Mouse (Mus musculus) embryonic facial prominence, embryonic 15.5 days (tissue): Measurements from ENCODE around the gene Fam184b. TPM values are rescaled to one million over a fixed set of nuclear protein-coding genes. Genes with fewer than 3 reads are reported as not detected.

ENCODE experiments used
- ATAC-seq: fragments of 200-750 bp; cut with Nextera tagmentation; 2 replicates; pipeline ENCODE4 v1.8.0; 2017; ENCODE audit warnings: low read depth, moderate TSS enrichment; ENCODE audit not compliant: insufficient number of reproducible peaks, low FRiP score, low TSS enrichment
- H3K27ac ChIP-seq: fragments of 300-500 bp; sonication (generic); replicated peaks from 2 replicates; pipeline ENCODE4 v1.5.1; 2015; ENCODE audit warnings: mild to moderate bottlenecking, inconsistent platforms
- H3K27me3 ChIP-seq: fragments of 300-500 bp; sonication (generic); 2 replicates; pipeline ENCODE4 v1.6.1; 2015; ENCODE audit warnings: inconsistent platforms
- H3K36me3 ChIP-seq: fragments of 300-500 bp; sonication (generic); 2 replicates; pipeline ENCODE4 v1.6.1; 2015; ENCODE audit warnings: mild to moderate bottlenecking, inconsistent platforms
- H3K4me1 ChIP-seq: fragments of 300-500 bp; sonication (generic); 2 replicates; pipeline ENCODE4 v1.6.1; 2015; ENCODE audit warnings: inconsistent platforms
- H3K4me2 ChIP-seq: fragments of 300-500 bp; sonication (generic); replicated peaks from 2 replicates; pipeline ENCODE4 v1.6.1; 2015; ENCODE audit warnings: mild to moderate bottlenecking, inconsistent platforms
- H3K4me3 ChIP-seq: fragments of 300-500 bp; sonication (generic); replicated peaks from 2 replicates; pipeline ENCODE4 v1.5.1; 2015; ENCODE audit warnings: mild to moderate bottlenecking, inconsistent platforms
- H3K9ac ChIP-seq: fragments of 300-500 bp; sonication (generic); 2 replicates; pipeline ENCODE4 v1.6.1; 2015; ENCODE audit warnings: inconsistent platforms
- H3K9me3 ChIP-seq: fragments of 300-500 bp; sonication (generic); replicated peaks from 2 replicates; pipeline ENCODE4 v1.6.1; 2016; ENCODE audit warnings: inconsistent platforms
- WGBS: fragments of 180-500 bp; shearing (Covaris S2); methylation state at CpG from one replicate; pipeline ENCODE4 v1.1.7; 2015; 5-methylcytosine and 5-hydroxymethylcytosine counted together
- polyA plus RNA-seq: library from polyadenylated mRNA; unstranded; fragments of >200 nt; fragmentation: Nextera tagmentation; extraction: Ambion mirVana; gene quantifications from 2 replicates; pipeline ENCODE4 v1.2.1, GENCODE M21; 2015

Gene Fam184b
- polyA plus RNA-seq, 1 experiment from 2014 or later = 1.2 TPM

DNA sequence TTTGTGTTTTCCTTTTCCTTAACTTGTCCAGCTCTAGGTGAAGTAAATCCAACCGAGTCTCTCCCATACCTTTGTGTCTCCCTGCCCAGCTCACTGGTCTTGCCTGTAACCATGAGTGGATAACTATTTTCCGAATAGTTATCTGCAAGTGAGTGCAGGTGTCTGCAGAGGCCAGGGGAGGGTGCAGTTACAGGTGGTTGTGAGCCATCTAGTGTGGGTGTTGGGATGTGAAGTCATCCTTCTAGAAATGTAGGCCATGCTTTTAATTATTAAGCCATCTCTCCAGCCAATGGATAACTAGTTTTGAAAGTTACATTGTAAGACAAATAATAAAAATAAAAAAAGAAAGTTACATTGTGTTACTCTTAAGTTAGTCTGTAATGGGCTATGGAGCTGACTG is 125.9 kb downstream of the Fam184b start:
- WGBS = 85% methylated on average over 2 of the region's 2 CpGs
- ATAC-seq = no peak
- no peak overlapping the region for H3K9ac ChIP-seq

DNA sequence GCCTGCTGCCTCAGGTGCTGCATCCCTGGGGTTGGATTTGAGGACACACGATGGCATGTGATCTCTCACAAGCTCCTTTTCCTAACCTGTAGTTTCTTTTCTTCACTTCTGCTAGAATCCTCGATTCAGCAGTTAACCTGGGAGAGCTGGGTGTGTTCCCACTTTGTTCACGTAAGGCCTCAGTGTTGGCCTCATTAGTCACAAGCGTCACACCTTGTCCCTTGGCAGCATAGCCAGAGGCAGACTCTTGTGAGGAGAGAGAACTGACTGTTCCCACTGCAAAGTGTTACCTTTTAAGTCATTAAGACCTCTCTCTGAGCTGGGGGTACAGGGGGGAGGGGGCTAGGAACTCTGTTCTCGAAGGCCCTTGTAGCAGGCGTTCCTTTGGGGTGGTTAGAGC is 126.5 kb downstream of the Fam184b start:
- 91% methylated on average over 6 of the region's 6 CpGs for WGBS
- no peak overlapping the region for H3K27ac ChIP-seq
- H3K9me3 ChIP-seq = no peaks in the 10 kb centered on the region
- no peaks in the 10 kb centered on the region for H3K4me1 ChIP-seq
- no peak overlapping the region for H3K4me3 ChIP-seq
- no peak overlapping the region for H3K4me2 ChIP-seq
- H3K27me3 ChIP-seq = no peaks in the 10 kb centered on the region
- no peak for ATAC-seq
- no peak overlapping the region for H3K9ac ChIP-seq
- H3K36me3 ChIP-seq = peaks cover 44% of the 10 kb centered on the region

More for the DNA sequence above, 125.9 kb downstream of the Fam184b start:
- no peak overlapping the region for H3K27ac ChIP-seq
- no peaks in the 10 kb centered on the region for H3K9me3 ChIP-seq
- H3K4me2 ChIP-seq = no peak overlapping the region
- no peaks in the 10 kb centered on the region for H3K27me3 ChIP-seq
- H3K36me3 ChIP-seq = peaks cover 43% of the 10 kb centered on the region
- H3K4me3 ChIP-seq = no peak overlapping the region
- no peaks in the 10 kb centered on the region for H3K4me1 ChIP-seq

DNA sequence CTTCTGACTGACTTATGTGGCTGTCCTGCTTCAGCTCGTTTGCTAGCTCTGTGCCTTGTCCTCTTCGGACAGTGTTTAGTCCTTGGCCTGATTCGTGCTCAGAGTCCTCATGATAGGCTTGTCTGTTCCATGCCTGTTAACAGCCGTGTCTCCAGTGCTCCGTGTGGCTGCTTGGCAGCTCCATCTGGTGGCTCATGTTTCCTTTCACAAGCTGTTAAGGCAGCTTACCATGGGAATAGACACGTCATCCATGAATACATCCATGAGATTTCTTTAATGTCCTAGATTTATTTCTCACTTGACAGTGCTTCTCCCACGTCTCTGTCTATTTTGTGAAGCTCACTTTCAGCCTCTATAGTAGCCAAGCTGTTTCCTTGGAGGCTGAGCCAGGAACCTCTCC is 129.3 kb downstream of the Fam184b start:
- H3K27ac ChIP-seq = no peak overlapping the region
- ATAC-seq = no peak
- H3K4me1 ChIP-seq = no peaks in the 10 kb centered on the region
- no peaks in the 10 kb centered on the region for H3K27me3 ChIP-seq
- H3K9ac ChIP-seq = no peak overlapping the region
- H3K9me3 ChIP-seq = no peaks in the 10 kb centered on the region
- H3K4me3 ChIP-seq = no peak overlapping the region
- H3K36me3 ChIP-seq = peaks cover 63% of the 10 kb centered on the region
- no peak overlapping the region for H3K4me2 ChIP-seq
- 72% methylated on average over 7 of the region's 7 CpGs for WGBS

DNA sequence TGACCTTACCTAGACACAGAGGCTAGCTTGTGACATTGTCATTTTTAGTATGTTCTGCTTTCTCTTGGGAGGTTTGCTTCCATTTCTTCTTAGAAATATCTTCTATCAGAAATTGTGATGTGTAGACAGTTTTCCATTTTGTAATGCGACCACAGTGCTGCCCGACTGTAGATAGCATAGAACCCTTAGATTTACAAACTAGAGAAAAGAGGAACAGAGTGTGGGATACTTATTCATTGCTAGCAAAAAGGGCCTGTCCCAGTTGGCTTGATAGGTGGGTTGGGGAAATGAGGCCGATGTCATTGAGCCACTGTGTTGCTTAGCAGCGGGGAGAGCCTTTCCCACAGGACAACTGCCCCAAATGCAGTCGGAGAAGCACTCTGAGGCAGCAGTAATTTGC is 141.8 kb downstream of the Fam184b start:
- Histone ChIP-seq H3K27ac (no peak overlapping the region), H3K9me3 (no peaks in the 10 kb centered on the region), H3K4me3 (no peak overlapping the region), H3K36me3 (peaks cover 54% of the 10 kb centered on the region), H3K27me3 (no peaks in the 10 kb centered on the region), H3K4me2 (no peak overlapping the region), H3K4me1 (peaks cover 13% of the 10 kb centered on the region), H3K9ac (no peak overlapping the region)
- WGBS = 86% methylated on average over 5 of the region's 5 CpGs
- ATAC-seq = no peak

DNA sequence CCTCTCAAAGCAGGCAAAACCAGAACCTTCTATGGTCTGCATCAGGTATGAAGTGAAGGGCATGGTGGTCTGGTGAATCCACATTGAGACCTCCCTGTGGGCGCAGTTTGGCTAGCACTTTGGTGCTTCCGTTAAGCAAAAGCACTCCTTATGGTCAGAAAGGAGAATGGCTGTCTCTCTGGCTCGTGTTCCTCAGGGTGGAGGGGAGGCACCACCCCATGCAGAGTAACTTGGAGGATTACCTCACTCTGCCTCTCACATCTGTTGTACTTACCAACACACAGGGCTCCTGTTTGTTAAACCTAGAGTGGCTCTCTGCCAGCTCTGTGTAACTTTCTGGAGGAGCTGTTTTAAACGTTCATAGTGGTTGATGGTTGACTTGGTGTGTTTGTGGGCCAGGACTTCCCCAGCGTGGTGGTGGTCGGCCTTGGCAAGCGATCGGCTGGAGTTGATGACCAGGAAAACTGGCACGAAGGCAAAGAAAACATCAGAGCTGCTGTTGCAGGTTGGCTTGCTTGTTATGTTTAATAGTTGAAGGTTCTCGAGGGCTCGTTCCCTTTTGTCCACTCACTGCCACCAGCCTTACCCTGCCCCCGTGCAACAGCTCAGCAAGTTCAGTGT is 142.4 kb downstream of the Fam184b start:
- Histone ChIP-seq H3K9ac (no peak overlapping the region), H3K27ac (no peak overlapping the region), H3K4me2 (no peak overlapping the region), H3K27me3 (no peaks in the 10 kb centered on the region), H3K9me3 (no peaks in the 10 kb centered on the region), H3K4me3 (no peak overlapping the region), H3K36me3 (peaks cover 51% of the 10 kb centered on the region), H3K4me1 (peaks cover 13% of the 10 kb centered on the region)
- no peak for ATAC-seq
- WGBS = 83% methylated on average over 12 of the region's 12 CpGs

DNA sequence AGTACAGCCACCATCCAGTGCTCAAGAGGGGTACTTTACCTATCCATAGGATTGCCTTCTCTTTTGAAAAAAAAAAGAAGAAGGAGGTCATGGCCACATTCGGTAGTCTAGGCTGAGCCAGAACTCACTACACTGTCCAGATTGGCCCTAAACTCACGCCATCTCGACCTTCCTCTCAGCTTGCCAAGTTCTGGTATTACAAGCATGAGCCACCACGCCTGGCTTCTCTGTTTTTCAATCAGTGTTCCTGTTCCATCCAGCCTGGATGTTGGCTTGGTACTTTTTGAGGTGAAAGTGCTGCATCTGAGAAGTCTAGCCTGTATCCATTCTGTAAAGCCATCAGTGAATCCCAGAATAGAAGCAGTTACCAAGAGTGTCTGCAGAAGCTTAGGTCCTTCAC is 142.9 kb downstream of the Fam184b start:
- Histone ChIP-seq H3K27me3 (no peaks in the 10 kb centered on the region), H3K4me1 (peaks cover 13% of the 10 kb centered on the region), H3K4me2 (no peak overlapping the region), H3K27ac (no peak overlapping the region), H3K9ac (no peak overlapping the region), H3K4me3 (no peak overlapping the region), H3K9me3 (no peaks in the 10 kb centered on the region), H3K36me3 (peaks cover 46% of the 10 kb centered on the region)
- WGBS = 91% methylated on average over 4 of the region's 4 CpGs
- ATAC-seq = no peak

DNA sequence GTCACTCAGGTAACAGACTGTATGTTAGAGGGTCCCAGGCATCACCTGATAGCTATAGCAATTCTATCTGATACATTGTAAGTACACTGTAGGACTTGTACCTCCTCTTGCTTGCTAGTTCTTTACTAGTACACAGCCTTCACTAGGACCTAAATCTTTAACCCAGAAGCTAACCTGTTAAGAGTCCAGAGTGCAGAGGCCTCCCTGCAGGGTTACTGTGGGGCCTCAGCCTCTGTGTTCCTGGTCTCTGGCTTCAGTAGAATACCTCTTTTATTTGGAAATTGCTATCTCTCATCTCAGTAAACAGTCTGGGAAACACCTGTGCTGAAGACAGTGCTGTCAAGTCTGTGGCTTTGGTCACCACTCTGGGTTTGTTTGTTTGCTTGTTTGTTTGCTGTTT is 143.4 kb downstream of the Fam184b start:
- Histone ChIP-seq H3K9me3 (no peaks in the 10 kb centered on the region), H3K27ac (no peak overlapping the region), H3K4me1 (peaks cover 13% of the 10 kb centered on the region), H3K9ac (no peak overlapping the region), H3K27me3 (no peaks in the 10 kb centered on the region), H3K4me2 (no peak overlapping the region), H3K4me3 (no peak overlapping the region), H3K36me3 (peaks cover 43% of the 10 kb centered on the region)
- ATAC-seq = no peak

DNA sequence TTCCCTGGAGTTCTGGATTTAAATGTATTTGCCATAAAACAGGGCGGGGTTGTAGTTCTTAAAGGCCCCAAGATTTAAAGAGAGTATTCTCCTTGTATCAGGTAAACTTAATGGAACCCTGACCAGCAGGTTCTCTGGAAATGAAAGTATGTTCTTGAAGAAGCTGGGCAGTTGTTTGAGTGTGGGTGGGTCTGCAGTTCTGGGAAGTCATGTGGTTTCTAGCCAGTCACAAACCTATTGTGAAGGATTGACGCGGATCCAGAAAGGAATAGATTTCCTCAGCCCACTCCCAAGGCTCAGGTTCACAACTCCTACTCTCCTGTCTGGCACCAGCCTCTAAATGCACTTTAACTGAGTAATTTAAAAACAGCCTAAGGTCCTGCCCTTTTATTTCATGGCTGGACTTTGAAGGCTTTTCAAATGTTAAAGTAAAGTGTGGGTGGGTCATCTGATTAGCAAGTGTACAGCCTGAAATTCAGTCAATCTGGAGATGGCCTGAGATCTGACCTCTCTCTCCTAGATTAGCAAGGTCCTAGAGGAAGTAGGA is 143.9 kb downstream of the Fam184b start:
- Histone ChIP-seq H3K27ac (no peak overlapping the region), H3K4me1 (peaks cover 13% of the 10 kb centered on the region), H3K27me3 (no peaks in the 10 kb centered on the region), H3K9me3 (no peaks in the 10 kb centered on the region), H3K9ac (no peak overlapping the region), H3K4me3 (no peak overlapping the region), H3K4me2 (no peak overlapping the region), H3K36me3 (peaks cover 39% of the 10 kb centered on the region)
- WGBS = 84% methylated on average over 3 of the region's 3 CpGs
- no peak for ATAC-seq

DNA sequence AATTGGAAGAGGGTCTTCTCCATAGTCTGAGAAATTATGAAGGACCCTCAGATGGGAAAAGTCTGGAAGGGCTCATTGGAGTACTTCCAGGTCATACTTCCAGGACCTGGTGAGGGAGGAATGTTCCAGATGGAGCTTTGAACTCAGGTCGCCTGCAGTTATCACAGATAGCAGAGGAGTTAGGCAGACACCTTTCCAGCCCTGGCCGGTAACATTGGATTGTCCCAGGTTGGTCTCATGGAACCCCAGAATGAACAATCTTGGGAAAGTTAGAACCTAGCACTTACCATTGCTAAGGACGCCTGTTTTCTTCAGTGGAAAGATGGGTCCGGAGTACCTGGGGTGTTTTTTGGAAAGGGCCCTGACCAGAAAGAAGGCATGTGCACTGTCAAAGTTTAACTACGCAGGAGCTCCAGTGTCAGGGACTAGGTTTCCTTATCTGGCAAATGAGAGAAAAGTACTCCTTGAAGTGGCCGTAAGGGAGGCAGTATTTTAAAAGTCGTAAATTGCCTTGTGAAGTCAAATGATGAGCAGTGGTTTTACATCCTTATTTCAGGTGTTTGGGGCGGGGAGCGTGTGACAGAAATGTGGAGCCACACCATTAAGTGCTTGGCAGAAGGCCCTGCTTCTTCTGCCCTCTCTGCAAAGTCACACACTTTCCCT is 145.2 kb downstream of the Fam184b start:
- Histone ChIP-seq H3K4me2 (peak overlapping the region; percentile 62), H3K9ac (peak overlapping the region; percentile 70), H3K4me1 (peaks cover 13% of the 10 kb centered on the region), H3K9me3 (no peaks in the 10 kb centered on the region), H3K27ac (no peak overlapping the region), H3K36me3 (peaks cover 34% of the 10 kb centered on the region), H3K4me3 (peak overlapping the region; percentile 84), H3K27me3 (no peaks in the 10 kb centered on the region)
- 63% methylated on average over 9 of the region's 9 CpGs for WGBS
- no peak for ATAC-seq

DNA sequence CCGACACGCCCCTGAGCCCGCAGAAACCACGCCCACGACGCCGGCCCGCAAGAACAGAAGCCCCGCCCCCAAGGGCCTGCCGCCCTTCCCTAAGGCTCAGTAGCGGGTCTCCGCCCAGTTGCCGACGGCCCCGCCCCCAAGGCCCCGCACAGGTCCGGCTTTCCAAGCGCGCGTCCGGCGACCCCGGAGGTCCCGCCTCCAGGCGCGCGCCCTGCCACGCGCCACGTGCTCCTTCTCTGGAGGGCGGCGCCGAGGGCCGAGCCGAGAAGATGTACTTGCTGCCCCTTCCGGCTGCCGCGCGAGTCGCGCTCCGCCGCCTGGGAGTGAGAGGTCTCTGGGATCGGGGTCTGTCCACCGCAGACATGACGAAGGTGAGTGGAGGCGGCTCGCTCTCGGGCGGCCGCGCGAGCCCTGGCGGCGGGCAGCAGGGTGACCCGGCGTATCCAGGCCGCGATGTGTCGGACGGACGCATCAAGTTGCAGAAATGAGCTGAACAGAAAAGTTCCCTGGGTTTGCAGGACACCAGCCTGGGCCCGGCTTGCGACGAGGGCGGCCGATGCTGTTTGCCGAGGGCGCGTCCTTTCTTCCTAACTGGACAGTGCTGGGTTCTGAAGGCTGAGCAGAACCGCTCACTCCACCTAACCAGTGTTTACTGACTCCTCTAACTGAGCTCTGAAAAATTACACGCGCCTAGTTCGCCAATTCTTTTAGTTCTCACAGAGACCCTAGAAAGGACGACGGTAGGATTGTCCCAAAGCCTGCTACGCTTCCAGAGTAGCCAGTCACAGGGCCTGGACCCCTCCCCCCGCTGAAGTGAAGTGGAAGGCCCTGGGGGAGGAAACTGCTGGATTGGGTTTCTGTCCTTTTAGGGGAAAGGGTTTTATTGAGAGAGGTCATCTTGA is 146.0 kb downstream of the Fam184b start, which contains the start of gene Lap3:
Lap3 (plus strand) TSS at position 184 of the 902 bp plus-strand sequence.
- H3K9ac ChIP-seq = peak within 1 kb of the TSS; percentile 70
- H3K4me2 ChIP-seq = peak within 1 kb of the TSS; percentile 62
- peak within 1 kb of the TSS; percentile 78 for H3K27ac ChIP-seq
- peaks cover 13% of the 10 kb centered on the region for H3K4me1 ChIP-seq
- H3K9me3 ChIP-seq = no peaks in the 10 kb centered on the region
- H3K36me3 ChIP-seq = peaks cover 28% of the 10 kb centered on the region
- no peaks in the 10 kb centered on the region for H3K27me3 ChIP-seq
- H3K4me3 ChIP-seq = peak within 1 kb of the TSS; percentile 84
- peak; percentile 92 for ATAC-seq
- under 1% methylated on average over 76 of the region's 78 CpGs for WGBS

DNA sequence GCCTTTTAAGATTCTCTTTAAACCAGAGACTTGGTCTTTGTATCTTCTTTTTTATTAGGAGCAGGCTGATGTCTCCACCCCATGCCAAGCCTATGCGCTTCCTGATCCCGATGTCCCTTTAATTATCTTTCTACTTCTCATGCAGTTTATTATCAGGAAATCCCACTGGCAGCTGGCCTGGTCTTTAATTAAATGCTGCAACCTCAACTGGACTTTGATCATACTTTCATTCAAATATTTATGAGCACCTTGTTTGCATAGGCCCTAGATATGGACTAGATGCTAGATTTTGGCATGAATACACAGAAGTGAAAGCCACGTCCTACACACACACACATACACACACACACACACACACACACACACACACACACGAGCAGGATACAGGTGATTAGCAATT is 147.6 kb downstream of the Fam184b start:
- Histone ChIP-seq H3K4me1 (peaks cover 13% of the 10 kb centered on the region), H3K27me3 (no peaks in the 10 kb centered on the region), H3K27ac (no peak overlapping the region), H3K36me3 (peaks cover 12% of the 10 kb centered on the region), H3K9ac (no peak overlapping the region), H3K4me2 (no peak overlapping the region), H3K4me3 (no peak overlapping the region), H3K9me3 (no peaks in the 10 kb centered on the region)
- ATAC-seq = no peak
- 69% methylated on average over 4 of the region's 4 CpGs for WGBS
